Mouse (Mus musculus): ENCODE data around the gene Zbtb20. TPM values are rescaled to one million over a fixed set of nuclear protein-coding genes. Genes with fewer than 3 reads are reported as not detected.

Gene Zbtb20
- polyA plus RNA-seq, 1 experiment from 2014 or later: 6.6 TPM

GRCm38 (mm10) chr16:43256191-43256899 is 380.7 kb downstream of the Zbtb20 start:
- WGBS: 85% methylated on average over 3 of the region's 3 CpGs
- H3K9me3 ChIP-seq (ENCODE audit: control insufficient read depth, low read length): no peaks in the 10 kb centered on the region
- no peak overlapping the region for H3K4me3 ChIP-seq (ENCODE audit: low read depth, low read length)
- DNase-seq (ENCODE audit: low spot score) (no peak), ATAC-seq (replicated peaks; ENCODE audit: low FRiP score) (no peak)
- no peak overlapping the region for H3K27ac ChIP-seq (ENCODE audit: low read depth, low read length)
- H3K9ac ChIP-seq (ENCODE audit: low read depth, low read length): no peak overlapping the region
- no peaks in the 10 kb centered on the region for H3K4me1 ChIP-seq (replicated peaks; ENCODE audit: control insufficient read depth, insufficient read depth, low read length)
- no peaks in the 10 kb centered on the region for H3K36me3 ChIP-seq (ENCODE audit: control insufficient read depth, insufficient read depth, low read length)
- no peak overlapping the region for H3K4me2 ChIP-seq
- H3K27me3 ChIP-seq (replicated peaks; ENCODE audit: control insufficient read depth, insufficient read depth, low read length): no peaks in the 10 kb centered on the region

DNA sequence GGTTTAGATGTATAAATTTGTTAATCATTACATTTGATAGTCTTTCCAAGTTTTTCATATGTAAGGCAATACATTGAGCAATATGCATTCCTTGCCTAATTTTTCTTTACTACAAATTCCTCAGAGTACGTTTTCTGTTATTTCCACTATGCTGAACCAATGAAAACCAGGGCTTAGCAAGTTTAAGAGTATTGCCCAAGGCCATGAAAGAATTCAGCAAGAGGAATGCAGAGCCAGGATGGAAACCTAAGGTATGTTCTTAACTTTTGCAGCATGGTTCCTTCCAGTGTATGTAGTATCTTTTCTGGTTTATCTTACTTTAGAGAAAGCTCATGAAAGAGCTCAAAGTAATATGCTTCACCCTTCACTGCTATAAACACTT is 381.2 kb downstream of the Zbtb20 start:
- Histone ChIP-seq H3K36me3 (ENCODE audit: control insufficient read depth, insufficient read depth, low read length) (no peaks in the 10 kb centered on the region), H3K27me3 (replicated peaks; ENCODE audit: control insufficient read depth, insufficient read depth, low read length) (no peaks in the 10 kb centered on the region), H3K4me3 (ENCODE audit: low read depth, low read length) (no peak overlapping the region), H3K9me3 (ENCODE audit: control insufficient read depth, low read length) (no peaks in the 10 kb centered on the region), H3K4me1 (replicated peaks; ENCODE audit: control insufficient read depth, insufficient read depth, low read length) (no peaks in the 10 kb centered on the region), H3K27ac (ENCODE audit: low read depth, low read length) (no peak overlapping the region), H3K4me2 (no peak overlapping the region), H3K9ac (ENCODE audit: low read depth, low read length) (no peak overlapping the region)
- no peak for DNase-seq (ENCODE audit: low spot score)
- whole genome bisulfite sequencing: 65% methylated on average over 1 of the region's 1 CpGs
- no peak for ATAC-seq (replicated peaks; ENCODE audit: low FRiP score)

DNA sequence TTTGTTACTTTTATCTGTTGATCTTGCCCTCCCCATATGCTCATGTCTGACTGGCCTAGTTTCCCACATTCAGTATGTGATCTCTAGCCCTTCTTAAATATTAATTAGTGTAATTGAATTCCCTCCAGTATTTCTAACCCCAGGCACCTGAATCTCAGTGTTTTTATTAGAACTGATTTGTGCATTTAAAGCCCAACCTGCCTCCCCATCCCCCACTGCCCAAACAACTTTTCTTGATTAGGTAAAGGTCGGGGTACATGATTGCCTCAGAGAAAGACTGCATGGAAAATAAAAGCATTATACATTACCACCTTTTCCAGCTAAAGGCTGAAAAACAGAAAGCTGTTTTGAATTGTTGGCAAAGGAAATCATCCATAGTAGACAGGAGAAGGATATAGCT is 383.8 kb downstream of the Zbtb20 start:
- Histone ChIP-seq H3K4me1 (replicated peaks; ENCODE audit: control insufficient read depth, insufficient read depth, low read length) (no peaks in the 10 kb centered on the region), H3K36me3 (ENCODE audit: control insufficient read depth, insufficient read depth, low read length) (no peaks in the 10 kb centered on the region), H3K9ac (ENCODE audit: low read depth, low read length) (no peak overlapping the region), H3K9me3 (ENCODE audit: control insufficient read depth, low read length) (no peaks in the 10 kb centered on the region), H3K4me2 (no peak overlapping the region), H3K4me3 (ENCODE audit: low read depth, low read length) (no peak overlapping the region), H3K27ac (ENCODE audit: low read depth, low read length) (no peak overlapping the region), H3K27me3 (replicated peaks; ENCODE audit: control insufficient read depth, insufficient read depth, low read length) (no peaks in the 10 kb centered on the region)
- ATAC-seq (replicated peaks; ENCODE audit: low FRiP score): no peak
- no peak for DNase-seq (ENCODE audit: low spot score)
- WGBS: 59% methylated on average over 1 of the region's 1 CpGs

GRCm38 (mm10) chr16:43260862-43261261 is 385.2 kb downstream of the Zbtb20 start:
- Histone ChIP-seq H3K36me3 (ENCODE audit: control insufficient read depth, insufficient read depth, low read length) (no peaks in the 10 kb centered on the region), H3K4me1 (replicated peaks; ENCODE audit: control insufficient read depth, insufficient read depth, low read length) (no peaks in the 10 kb centered on the region), H3K9ac (ENCODE audit: low read depth, low read length) (no peak overlapping the region), H3K27me3 (replicated peaks; ENCODE audit: control insufficient read depth, insufficient read depth, low read length) (no peaks in the 10 kb centered on the region), H3K4me2 (no peak overlapping the region), H3K9me3 (ENCODE audit: control insufficient read depth, low read length) (no peaks in the 10 kb centered on the region), H3K27ac (ENCODE audit: low read depth, low read length) (no peak overlapping the region), H3K4me3 (ENCODE audit: low read depth, low read length) (no peak overlapping the region)
- ATAC-seq (replicated peaks; ENCODE audit: low FRiP score) (no peak), DNase-seq (ENCODE audit: low spot score) (no peak)
- WGBS: 67% methylated on average over 2 of the region's 2 CpGs

DNA sequence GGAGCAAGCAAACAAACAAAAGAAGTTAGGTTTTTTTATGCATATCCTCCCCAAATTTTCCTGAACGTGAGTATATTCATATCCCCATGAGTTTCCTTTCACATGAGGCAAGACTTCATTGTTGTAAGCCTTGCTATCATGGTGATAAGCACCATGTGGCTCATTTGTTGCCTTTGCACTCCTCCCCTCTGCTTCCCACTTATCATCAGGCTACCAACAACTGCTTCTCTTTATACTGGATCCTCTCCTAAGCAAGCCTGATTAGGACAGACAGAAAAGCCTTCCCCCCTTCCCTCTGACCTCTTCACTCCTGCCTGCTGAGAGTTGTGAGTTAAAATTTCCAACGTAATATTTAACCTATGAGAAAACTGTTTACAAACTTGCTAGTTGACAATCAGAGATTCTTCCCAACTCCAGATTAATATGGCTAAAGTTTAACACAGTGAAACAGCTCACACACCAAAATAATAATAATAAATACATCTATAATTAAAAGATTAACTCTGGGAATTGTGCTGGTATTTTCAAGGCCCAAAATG is 398.4 kb downstream of the Zbtb20 start:
- WGBS: 30% methylated on average over 2 of the region's 2 CpGs
- H3K9me3 ChIP-seq (ENCODE audit: control insufficient read depth, low read length): no peaks in the 10 kb centered on the region
- no peak overlapping the region for H3K9ac ChIP-seq (ENCODE audit: low read depth, low read length)
- H3K27ac ChIP-seq (ENCODE audit: low read depth, low read length): no peak overlapping the region
- DNase-seq (ENCODE audit: low spot score) (no peak), ATAC-seq (replicated peaks; ENCODE audit: low FRiP score) (no peak)
- no peak overlapping the region for H3K4me3 ChIP-seq (ENCODE audit: low read depth, low read length)
- no peaks in the 10 kb centered on the region for H3K36me3 ChIP-seq (ENCODE audit: control insufficient read depth, insufficient read depth, low read length)
- no peaks in the 10 kb centered on the region for H3K4me1 ChIP-seq (replicated peaks; ENCODE audit: control insufficient read depth, insufficient read depth, low read length)
- H3K27me3 ChIP-seq (replicated peaks; ENCODE audit: control insufficient read depth, insufficient read depth, low read length): no peaks in the 10 kb centered on the region
- H3K4me2 ChIP-seq: no peak overlapping the region

- Histone ChIP-seq H3K9ac (ENCODE audit: low read depth, low read length) (no peak overlapping the region), H3K27me3 (replicated peaks; ENCODE audit: control insufficient read depth, insufficient read depth, low read length) (no peaks in the 10 kb centered on the region), H3K4me2 (no peak overlapping the region), H3K4me1 (replicated peaks; ENCODE audit: control insufficient read depth, insufficient read depth, low read length) (no peaks in the 10 kb centered on the region), H3K36me3 (ENCODE audit: control insufficient read depth, insufficient read depth, low read length) (no peaks in the 10 kb centered on the region), H3K27ac (ENCODE audit: low read depth, low read length) (no peak overlapping the region), H3K9me3 (ENCODE audit: control insufficient read depth, low read length) (no peaks in the 10 kb centered on the region), H3K4me3 (ENCODE audit: low read depth, low read length) (no peak overlapping the region)
- DNase-seq (ENCODE audit: low spot score) (no peak), ATAC-seq (replicated peaks; ENCODE audit: low FRiP score) (no peak)
- WGBS: 82% methylated on average over 4 of the region's 4 CpGs
Observed at GRCm38 (mm10) chr16:43276764-43277163, 401.1 kb downstream of the Zbtb20 start.

- no peaks in the 10 kb centered on the region for H3K36me3 ChIP-seq (ENCODE audit: control insufficient read depth, insufficient read depth, low read length)
- DNase-seq (ENCODE audit: low spot score): no peak
- H3K4me2 ChIP-seq: no peak overlapping the region
- no peak overlapping the region for H3K9ac ChIP-seq (ENCODE audit: low read depth, low read length)
- H3K9me3 ChIP-seq (ENCODE audit: control insufficient read depth, low read length): no peaks in the 10 kb centered on the region
- no peaks in the 10 kb centered on the region for H3K27me3 ChIP-seq (replicated peaks; ENCODE audit: control insufficient read depth, insufficient read depth, low read length)
- 89% methylated on average over 1 of the region's 1 CpGs for WGBS
- no peaks in the 10 kb centered on the region for H3K4me1 ChIP-seq (replicated peaks; ENCODE audit: control insufficient read depth, insufficient read depth, low read length)
- no peak for ATAC-seq (replicated peaks; ENCODE audit: low FRiP score)
- H3K4me3 ChIP-seq (ENCODE audit: low read depth, low read length): no peak overlapping the region
- no peak overlapping the region for H3K27ac ChIP-seq (ENCODE audit: low read depth, low read length)
Observed at GRCm38 (mm10) chr16:43286319-43286718, 410.6 kb downstream of the Zbtb20 start.

DNA sequence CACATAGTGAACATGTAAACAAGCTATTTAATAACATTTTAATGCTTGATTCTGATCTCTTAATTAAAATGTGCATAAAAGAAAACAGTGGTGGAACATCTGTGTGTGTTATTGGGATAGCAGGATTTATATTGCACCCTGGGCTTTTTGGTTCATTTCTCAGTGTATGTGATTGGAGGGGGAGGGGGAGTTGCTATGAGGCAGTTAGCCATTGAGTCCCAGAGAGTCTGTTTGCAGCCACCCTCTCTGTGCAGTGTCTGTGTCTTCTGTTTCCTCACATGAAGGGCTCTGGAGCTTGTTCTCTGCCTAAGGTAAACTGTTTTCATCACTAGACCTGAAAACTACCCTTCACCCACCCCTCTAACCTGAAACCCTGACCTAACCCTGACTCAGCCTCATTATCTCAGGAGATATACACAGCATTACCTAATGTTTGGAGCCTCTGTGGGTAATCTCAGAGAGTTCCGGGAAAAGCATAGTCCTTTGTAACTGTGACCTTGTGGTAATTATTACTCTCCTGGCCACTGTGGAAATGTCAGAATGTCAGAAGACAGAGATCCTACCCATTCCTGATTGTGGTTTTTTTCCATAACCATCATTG is 411.2 kb downstream of the Zbtb20 start:
- 0 out of 2 replicates have a peak, but pooled peaks have one; percentile 12 for ATAC-seq (replicated peaks; ENCODE audit: low FRiP score)
- 63% methylated on average over 1 of the region's 1 CpGs for WGBS

GRCm38 (mm10) chr16:43291423-43291822 is 415.7 kb downstream of the Zbtb20 start:
- Histone ChIP-seq H3K27me3 (replicated peaks; ENCODE audit: control insufficient read depth, insufficient read depth, low read length) (no peaks in the 10 kb centered on the region), H3K4me3 (ENCODE audit: low read depth, low read length) (no peak overlapping the region), H3K36me3 (ENCODE audit: control insufficient read depth, insufficient read depth, low read length) (no peaks in the 10 kb centered on the region), H3K4me2 (no peak overlapping the region), H3K27ac (ENCODE audit: low read depth, low read length) (no peak overlapping the region), H3K9ac (ENCODE audit: low read depth, low read length) (no peak overlapping the region), H3K9me3 (ENCODE audit: control insufficient read depth, low read length) (no peaks in the 10 kb centered on the region), H3K4me1 (replicated peaks; ENCODE audit: control insufficient read depth, insufficient read depth, low read length) (no peaks in the 10 kb centered on the region)
- WGBS: 74% methylated on average over 3 of the region's 3 CpGs
- ATAC-seq (replicated peaks; ENCODE audit: low FRiP score) (no peak), DNase-seq (ENCODE audit: low spot score) (no peak)

More for the DNA sequence above, 411.2 kb downstream of the Zbtb20 start:
- no peak overlapping the region for H3K27ac ChIP-seq (ENCODE audit: low read depth, low read length)
- no peak for DNase-seq (ENCODE audit: low spot score)
- H3K27me3 ChIP-seq (replicated peaks; ENCODE audit: control insufficient read depth, insufficient read depth, low read length): no peaks in the 10 kb centered on the region
- H3K36me3 ChIP-seq (ENCODE audit: control insufficient read depth, insufficient read depth, low read length): no peaks in the 10 kb centered on the region
- H3K9ac ChIP-seq (ENCODE audit: low read depth, low read length): no peak overlapping the region
- H3K9me3 ChIP-seq (ENCODE audit: control insufficient read depth, low read length): no peaks in the 10 kb centered on the region
- no peaks in the 10 kb centered on the region for H3K4me1 ChIP-seq (replicated peaks; ENCODE audit: control insufficient read depth, insufficient read depth, low read length)
- H3K4me3 ChIP-seq (ENCODE audit: low read depth, low read length): no peak overlapping the region
- no peak overlapping the region for H3K4me2 ChIP-seq

Data from liver, embryonic 11.5 days (tissue).